Mouse (Mus musculus) forebrain, embryonic 12.5 days (tissue): Measurements from ENCODE around the gene Lef1. TPM values are rescaled to one million over a fixed set of nuclear protein-coding genes. Genes with fewer than 3 reads are reported as not detected.

Experiments used
- ATAC-seq: fragments of 200-750 bp; cut with Nextera tagmentation; 2 replicates; pipeline ENCODE4 v1.8.0; 2017; ENCODE audit warnings: moderate TSS enrichment; ENCODE audit not compliant: low FRiP score
- H3K27ac ChIP-seq: fragments of 300-500 bp; sonication (generic); 2 replicates; pipeline ENCODE4 v1.5.1; 2016; ENCODE audit warnings: mild to moderate bottlenecking
- H3K27me3 ChIP-seq: fragments of 300-500 bp; sonication (generic); 2 replicates; pipeline ENCODE4 v1.6.1; 2016; ENCODE audit warnings: mild to moderate bottlenecking
- H3K36me3 ChIP-seq: fragments of 300-500 bp; sonication (generic); replicated peaks from 2 replicates; pipeline ENCODE4 v1.6.1; 2016; ENCODE audit warnings: mild to moderate bottlenecking
- H3K4me1 ChIP-seq: fragments of 300-500 bp; sonication (generic); 2 replicates; pipeline ENCODE4 v1.6.1; 2016
- H3K4me2 ChIP-seq: fragments of 300-500 bp; sonication (generic); 2 replicates; pipeline ENCODE4 v1.6.1; 2016; ENCODE audit warnings: mild to moderate bottlenecking, moderate library complexity
- H3K4me3 ChIP-seq: fragments of 300-500 bp; sonication (generic); replicated peaks from 2 replicates; pipeline ENCODE4 v1.5.1; 2016; ENCODE audit warnings: mild to moderate bottlenecking
- H3K9ac ChIP-seq: fragments of 300-500 bp; sonication (generic); 2 replicates; pipeline ENCODE4 v1.6.1; 2016; ENCODE audit warnings: mild to moderate bottlenecking
- H3K9me3 ChIP-seq: fragments of 300-500 bp; sonication (generic); 2 replicates; pipeline ENCODE4 v1.6.1; 2016
- WGBS: fragments of 180-500 bp; shearing (Covaris S2); methylation state at CpG from one replicate; pipeline ENCODE4 v1.1.7; 2016; 5-methylcytosine and 5-hydroxymethylcytosine counted together
- polyA plus RNA-seq: library from polyadenylated mRNA; unstranded; fragments of >200 nt; fragmentation: Nextera tagmentation; extraction: Ambion mirVana; gene quantifications from 2 replicates; pipeline ENCODE4 v1.2.1, GENCODE M21; 2016

The Lef1 gene
- polyA plus RNA-seq = 48.5 and 55.1 TPM in 2 replicates

DNA sequence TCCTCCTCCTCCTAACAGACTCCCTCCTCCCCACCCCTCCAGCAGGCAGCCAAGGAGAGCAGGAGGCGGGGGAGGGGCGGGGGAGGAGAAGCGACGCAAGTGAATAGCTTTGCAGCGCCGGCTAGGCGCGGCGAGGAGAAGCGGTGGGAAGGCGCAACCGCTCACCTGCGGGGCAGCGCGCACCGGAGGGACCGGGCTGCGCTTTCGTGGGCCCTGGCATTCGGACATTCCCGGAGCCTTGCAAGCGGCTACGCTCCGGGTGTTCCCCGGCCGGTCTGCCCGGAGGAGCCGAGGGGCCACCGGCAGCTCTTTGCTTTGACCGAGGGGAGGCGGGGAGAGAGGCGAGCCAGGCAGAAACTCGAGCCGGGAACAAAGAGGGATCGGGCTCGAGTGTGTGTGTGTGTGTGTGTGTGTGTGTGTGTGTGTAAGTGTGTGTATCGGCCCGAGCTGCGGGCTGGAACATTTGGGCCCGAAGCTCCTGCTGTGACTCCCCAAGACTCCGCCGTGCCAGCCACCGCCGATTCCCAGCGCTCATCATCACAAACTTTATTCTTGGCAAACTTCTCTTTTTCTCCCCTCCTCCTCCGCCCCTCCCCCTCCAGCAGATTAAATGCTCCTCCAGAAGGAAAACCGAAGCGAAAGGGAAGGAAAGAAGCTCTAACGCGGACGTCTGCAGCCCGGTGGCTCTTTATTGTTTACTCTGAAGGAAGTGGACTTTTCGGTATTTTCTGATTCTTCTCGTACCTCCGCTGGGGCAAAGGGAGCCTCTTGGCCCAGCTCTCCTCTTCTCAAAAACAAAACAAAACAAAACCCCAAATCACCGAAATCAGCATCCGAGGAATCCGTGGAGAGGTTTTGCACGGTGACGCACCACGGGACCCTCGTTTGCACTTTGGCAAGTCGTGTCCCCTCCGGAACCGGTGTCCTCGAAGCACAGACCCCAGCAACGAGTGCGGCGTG is at the start of gene Lef1:
Gene Lef1 (plus strand): TSS at position 281 of the 960 bp plus-strand sequence.
- Histone ChIP-seq H3K9ac (peak within 1 kb of the TSS; percentile 81), H3K4me1 (peaks cover 55% of the 10 kb centered on the region), H3K36me3 (0 out of 2 replicates have a peak, but pooled peaks cover 3% of the 10 kb centered on the region), H3K4me2 (peak within 1 kb of the TSS; percentile 93), H3K27ac (peak within 1 kb of the TSS; percentile 86), H3K4me3 (peak within 1 kb of the TSS; percentile 76), H3K9me3 (no peaks in the 10 kb centered on the region), H3K27me3 (peaks cover 37% of the 10 kb centered on the region)
- WGBS = under 1% methylated on average over 56 of the region's 69 CpGs
- peak; percentile 62 for ATAC-seq

DNA sequence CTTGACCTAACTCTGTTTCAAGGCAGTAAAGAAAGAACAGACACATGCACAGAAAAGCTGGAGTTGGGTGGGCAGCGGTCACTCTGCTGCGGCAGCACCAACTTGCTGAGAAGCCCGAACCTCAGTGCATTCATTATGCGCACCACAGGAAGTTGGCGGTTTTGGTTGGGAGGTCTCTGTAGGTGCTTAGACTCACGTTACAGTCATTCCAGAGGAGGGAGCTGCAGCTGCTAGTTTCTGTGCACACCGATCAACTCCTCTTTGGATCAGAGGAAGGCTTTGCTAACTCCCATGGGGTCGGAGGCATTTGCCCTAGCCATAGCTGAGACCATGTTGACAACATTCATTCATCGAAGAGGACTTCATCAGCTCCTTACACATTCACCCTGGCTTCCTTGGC is 45.3 kb upstream of the Lef1 start:
- no peak overlapping the region for H3K27ac ChIP-seq
- H3K9me3 ChIP-seq = no peaks in the 10 kb centered on the region
- H3K36me3 ChIP-seq = no peaks in the 10 kb centered on the region
- H3K4me1 ChIP-seq = peaks cover 13% of the 10 kb centered on the region
- no peak for ATAC-seq
- no peak overlapping the region for H3K4me2 ChIP-seq
- WGBS = 78% methylated on average over 9 of the region's 9 CpGs
- H3K4me3 ChIP-seq = no peak overlapping the region
- no peak overlapping the region for H3K9ac ChIP-seq
- no peaks in the 10 kb centered on the region; the same call in 1 of the 2 replicates for H3K27me3 ChIP-seq

DNA sequence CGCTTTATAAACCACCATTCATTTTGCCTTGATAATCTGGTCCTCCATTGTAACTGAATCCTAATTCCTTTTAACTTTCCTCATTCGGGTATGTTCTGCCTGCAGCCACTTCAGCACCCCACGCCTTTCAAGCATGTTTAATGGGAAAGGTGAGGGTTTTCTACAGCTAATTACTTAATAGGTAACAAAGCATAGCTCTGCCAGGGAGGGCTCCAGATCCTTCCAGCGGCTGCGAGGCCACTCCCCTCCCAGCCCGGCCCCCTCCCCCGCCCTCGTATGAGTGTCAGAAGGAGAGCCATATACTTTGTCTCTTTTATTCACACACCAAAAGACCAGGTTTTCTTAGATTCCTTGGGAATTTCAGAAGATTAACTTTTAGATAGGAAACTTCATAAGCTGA is 44.1 kb upstream of the Lef1 start:
- WGBS = 19% methylated on average over 8 of the region's 8 CpGs
- Histone ChIP-seq H3K4me2 (no peak overlapping the region), H3K36me3 (no peaks in the 10 kb centered on the region)

DNA sequence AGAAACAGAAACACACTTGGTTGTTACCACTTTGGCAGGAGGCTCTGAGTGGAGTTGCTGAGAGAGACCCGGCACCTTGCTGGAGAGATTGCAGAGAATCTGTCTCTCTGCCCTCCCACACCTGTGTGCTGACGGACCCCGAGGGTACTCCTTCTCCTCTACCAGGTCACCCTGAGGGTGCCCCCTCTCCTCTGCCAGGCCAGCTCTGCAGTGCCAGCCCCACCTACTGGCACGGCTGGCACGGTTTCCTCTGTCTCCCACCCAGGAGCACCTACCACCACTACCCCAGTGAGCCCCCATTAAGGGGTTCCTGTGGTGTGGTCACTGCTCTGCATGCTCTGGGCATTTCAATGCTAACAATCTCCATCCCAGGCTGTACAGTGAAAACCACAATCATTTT is 42.3 kb upstream of the Lef1 start:
- H3K27me3 ChIP-seq = no peaks in the 10 kb centered on the region; the same call in 1 of the 2 replicates
- no peak overlapping the region for H3K9ac ChIP-seq
- H3K27ac ChIP-seq = no peak overlapping the region
- no peak overlapping the region for H3K4me3 ChIP-seq
- no peaks in the 10 kb centered on the region for H3K9me3 ChIP-seq
- no peak overlapping the region for H3K4me2 ChIP-seq
- H3K4me1 ChIP-seq = peaks cover 26% of the 10 kb centered on the region
- no peak for ATAC-seq
- H3K36me3 ChIP-seq = no peaks in the 10 kb centered on the region
- WGBS = 94% methylated on average over 5 of the region's 5 CpGs

More for the DNA sequence above, 44.1 kb upstream of the Lef1 start:
- H3K27ac ChIP-seq = no peak overlapping the region
- no peaks in the 10 kb centered on the region for H3K9me3 ChIP-seq
- H3K9ac ChIP-seq = no peak overlapping the region
- no peaks in the 10 kb centered on the region; the same call in 1 of the 2 replicates for H3K27me3 ChIP-seq
- peaks cover 17% of the 10 kb centered on the region for H3K4me1 ChIP-seq
- no peak for ATAC-seq
- H3K4me3 ChIP-seq = no peak overlapping the region

DNA sequence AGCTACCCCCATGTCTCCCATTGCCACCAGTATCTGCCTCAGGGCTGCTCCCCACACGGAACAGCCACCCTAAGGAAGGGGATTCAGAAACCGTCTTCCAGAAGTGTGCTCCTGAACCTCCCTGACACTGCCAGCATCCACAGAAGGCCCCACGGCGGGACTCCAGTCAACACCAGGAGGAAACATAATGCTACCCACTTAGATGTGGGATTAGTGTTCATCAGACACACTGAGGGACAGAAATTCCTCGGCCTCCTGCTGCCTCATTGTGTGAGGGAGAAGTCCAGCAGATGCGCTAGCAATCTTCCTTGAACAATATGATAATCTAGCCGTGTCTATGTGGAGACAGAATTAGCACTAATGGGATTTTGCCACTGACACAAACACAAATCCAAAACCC is 40.1 kb upstream of the Lef1 start:
- H3K27me3 ChIP-seq = no peaks in the 10 kb centered on the region; the same call in 1 of the 2 replicates
- peaks cover 26% of the 10 kb centered on the region for H3K4me1 ChIP-seq
- H3K9ac ChIP-seq = no peak overlapping the region
- 18% methylated on average over 7 of the region's 7 CpGs for WGBS
- ATAC-seq = no peak
- no peak overlapping the region for H3K27ac ChIP-seq
- no peak overlapping the region for H3K4me3 ChIP-seq
- H3K4me2 ChIP-seq = no peak overlapping the region
- no peaks in the 10 kb centered on the region for H3K36me3 ChIP-seq
- no peaks in the 10 kb centered on the region for H3K9me3 ChIP-seq

DNA sequence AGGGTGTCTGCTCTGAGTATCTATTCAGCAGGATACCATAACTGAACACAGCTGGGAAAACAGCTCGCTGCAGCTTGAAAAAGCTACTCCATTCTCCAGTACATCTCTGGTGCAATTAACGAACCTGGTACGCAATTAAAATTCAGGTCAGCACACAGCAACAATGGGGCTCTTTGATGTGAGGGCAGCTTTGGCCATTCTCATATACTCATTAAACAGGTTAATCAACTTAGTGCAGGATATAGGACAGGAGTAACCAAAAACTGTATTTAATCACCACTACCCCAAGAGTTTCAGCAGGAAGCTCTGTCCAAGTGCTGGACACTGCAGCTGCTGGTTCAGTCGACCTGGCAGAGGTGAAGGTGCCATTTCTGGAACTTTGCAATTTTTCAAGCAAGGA is 37.6 kb upstream of the Lef1 start:
- Histone ChIP-seq H3K4me3 (no peak overlapping the region), H3K4me1 (peaks cover 19% of the 10 kb centered on the region), H3K4me2 (no peak overlapping the region), H3K9me3 (no peaks in the 10 kb centered on the region), H3K27me3 (no peaks in the 10 kb centered on the region; the same call in 1 of the 2 replicates), H3K36me3 (no peaks in the 10 kb centered on the region), H3K27ac (no peak overlapping the region), H3K9ac (no peak overlapping the region)
- 24% methylated on average over 4 of the region's 4 CpGs for WGBS
- peak; percentile 61; the same call in 1 of the 2 replicates for ATAC-seq

DNA sequence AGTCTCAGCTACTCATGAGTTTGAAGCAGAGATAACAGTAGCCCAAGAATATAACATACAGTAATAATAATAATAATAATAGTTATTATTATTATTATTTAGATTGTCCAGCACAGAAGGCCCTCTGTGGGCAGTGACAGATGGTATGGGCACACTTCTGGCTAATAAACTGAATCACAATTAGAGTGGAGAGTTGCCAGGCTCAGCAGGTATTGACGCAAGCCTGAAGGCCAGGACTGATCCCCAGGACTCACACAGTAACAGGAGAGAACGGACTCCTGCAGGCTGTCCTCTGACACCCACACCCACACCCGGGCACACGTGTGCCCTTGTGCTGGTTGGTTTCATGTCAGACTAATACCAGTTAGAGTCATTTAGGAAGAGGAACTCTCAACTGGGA is 36.3 kb upstream of the Lef1 start:
- H3K4me3 ChIP-seq = no peak overlapping the region

DNA sequence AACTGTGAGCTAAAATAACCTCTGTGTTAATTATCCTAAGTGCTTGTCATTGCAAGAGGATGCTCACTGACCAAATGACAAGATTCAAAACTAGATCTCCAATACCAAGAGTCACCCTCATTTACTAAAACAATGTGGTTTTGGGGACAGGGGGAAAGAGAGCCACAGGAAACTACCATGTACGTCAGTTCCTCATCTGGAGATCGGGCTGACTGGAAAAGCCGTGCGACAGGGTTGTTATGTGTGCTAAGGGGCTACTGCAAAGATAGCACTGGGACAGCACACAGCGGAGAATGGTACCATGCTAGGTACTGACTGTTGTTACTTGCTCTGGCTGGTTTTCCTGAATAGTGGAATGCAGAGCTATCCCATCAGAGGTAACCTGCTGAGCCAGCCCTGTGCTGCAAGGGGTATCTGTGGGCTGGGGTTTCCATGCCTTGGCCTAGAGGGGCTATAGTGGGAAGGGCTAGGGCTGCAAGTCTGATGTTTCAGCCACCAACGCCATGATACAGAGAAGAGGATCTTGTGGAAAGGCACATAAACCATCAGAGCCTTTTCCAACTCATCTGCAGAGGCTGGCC is 32.1 kb upstream of the Lef1 start:
- H3K4me3 ChIP-seq = no peak overlapping the region
- no peak overlapping the region for H3K4me2 ChIP-seq
- peaks cover 6% of the 10 kb centered on the region for H3K4me1 ChIP-seq
- no peak for ATAC-seq
- 90% methylated on average over 6 of the region's 6 CpGs for WGBS
- H3K36me3 ChIP-seq = no peaks in the 10 kb centered on the region
- no peaks in the 10 kb centered on the region for H3K27me3 ChIP-seq
- no peak overlapping the region for H3K27ac ChIP-seq
- no peaks in the 10 kb centered on the region for H3K9me3 ChIP-seq
- H3K9ac ChIP-seq = no peak overlapping the region

More for the DNA sequence above, 36.3 kb upstream of the Lef1 start:
- no peak overlapping the region for H3K4me2 ChIP-seq
- peaks cover 22% of the 10 kb centered on the region for H3K4me1 ChIP-seq
- H3K27me3 ChIP-seq = no peaks in the 10 kb centered on the region
- no peaks in the 10 kb centered on the region for H3K9me3 ChIP-seq
- H3K36me3 ChIP-seq = no peaks in the 10 kb centered on the region
- no peak for ATAC-seq
- WGBS = 85% methylated on average over 4 of the region's 4 CpGs
- H3K27ac ChIP-seq = no peak overlapping the region
- H3K9ac ChIP-seq = no peak overlapping the region

DNA sequence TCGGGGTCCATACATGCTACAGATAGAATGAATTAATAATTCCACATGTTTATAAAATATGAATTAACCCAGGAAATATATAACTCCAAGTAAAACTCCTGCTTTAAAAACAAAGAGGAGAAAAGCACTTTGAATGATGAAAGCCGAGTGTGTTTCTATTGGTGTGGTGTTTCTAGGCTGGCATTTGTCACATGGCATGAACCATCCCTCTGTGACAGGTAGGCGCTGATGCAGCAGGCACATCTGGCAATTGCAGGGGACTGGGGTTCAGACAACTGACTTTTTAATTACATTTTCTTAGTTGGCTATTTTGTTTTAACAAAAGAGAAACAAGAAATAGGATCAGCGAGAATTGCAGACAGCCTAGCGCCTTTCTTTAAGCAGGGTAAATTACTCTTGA is 31.6 kb upstream of the Lef1 start:
- Histone ChIP-seq H3K27ac (no peak overlapping the region), H3K36me3 (no peaks in the 10 kb centered on the region), H3K4me3 (no peak overlapping the region), H3K9ac (no peak overlapping the region), H3K9me3 (no peaks in the 10 kb centered on the region), H3K4me2 (no peak overlapping the region), H3K27me3 (no peaks in the 10 kb centered on the region), H3K4me1 (peaks cover 6% of the 10 kb centered on the region)
- ATAC-seq = no peak
- 68% methylated on average over 5 of the region's 5 CpGs for WGBS

DNA sequence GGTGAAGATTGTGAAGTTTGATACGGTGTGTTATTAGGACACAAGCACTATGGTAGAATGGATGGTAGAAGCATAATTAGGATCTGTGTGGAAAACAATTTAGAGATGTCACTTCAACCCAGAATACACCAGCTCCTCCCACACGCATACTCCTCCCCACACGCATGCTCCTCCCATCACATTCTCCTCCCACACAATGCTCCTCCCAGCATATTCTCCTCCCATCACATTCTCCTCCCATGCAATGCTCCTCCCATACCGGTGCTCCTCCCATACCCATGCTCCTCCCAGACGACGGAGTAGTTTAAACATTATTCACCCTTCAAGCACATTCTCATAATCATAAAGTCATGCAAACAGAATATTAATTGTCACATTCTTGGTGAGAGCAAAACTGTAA is 26.5 kb upstream of the Lef1 start:
- Histone ChIP-seq H3K4me1 (peaks cover 19% of the 10 kb centered on the region), H3K36me3 (no peaks in the 10 kb centered on the region), H3K9ac (no peak overlapping the region), H3K4me3 (no peak overlapping the region), H3K9me3 (no peaks in the 10 kb centered on the region), H3K27ac (no peak overlapping the region), H3K27me3 (peaks cover 14% of the 10 kb centered on the region; the same call in 1 of the 2 replicates), H3K4me2 (no peak overlapping the region)
- no peak for ATAC-seq
- WGBS = 57% methylated on average over 6 of the region's 6 CpGs

DNA sequence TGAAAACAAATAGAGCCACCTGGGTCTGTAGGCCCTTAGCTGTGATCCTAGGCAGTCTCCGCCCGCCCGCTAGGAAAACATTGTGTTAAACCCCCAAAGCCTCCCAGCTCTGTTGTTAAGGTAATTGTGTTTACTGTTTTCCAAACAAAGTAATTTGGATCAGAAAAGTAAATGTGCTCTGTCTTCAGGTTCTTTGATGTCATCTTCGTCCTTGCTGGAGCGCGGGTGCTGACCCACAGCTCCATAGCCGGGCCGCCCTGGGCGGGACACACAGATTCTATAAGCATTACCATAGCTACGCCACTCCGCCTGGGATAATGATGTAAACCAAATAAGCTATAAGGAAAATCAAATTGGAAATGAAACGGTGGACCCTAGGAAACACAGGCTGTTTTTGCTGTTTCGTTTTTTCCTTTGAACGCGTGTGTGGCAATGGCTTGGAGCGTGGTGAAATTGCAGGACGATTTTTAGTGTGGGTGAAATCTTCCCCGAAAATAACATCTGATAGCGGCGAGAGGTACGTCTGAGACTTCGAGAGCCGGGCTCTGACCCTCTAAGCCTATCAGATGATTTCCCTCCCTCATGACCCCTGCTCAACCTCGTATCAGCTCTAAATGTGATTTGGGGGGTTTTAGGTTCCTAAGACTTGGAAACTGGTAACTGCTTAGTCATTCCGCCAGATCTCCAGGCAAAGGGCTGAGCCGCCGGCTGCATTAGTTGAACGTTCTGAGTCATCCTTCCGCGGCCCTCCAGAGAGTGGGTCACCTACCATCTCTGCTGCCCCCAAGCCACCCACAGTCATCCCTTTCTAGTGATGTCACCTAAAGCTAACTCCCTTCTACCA is 25.3 kb upstream of the Lef1 start:
- ATAC-seq = peak; percentile 62
- Histone ChIP-seq H3K4me1 (peaks cover 14% of the 10 kb centered on the region; the same call in 1 of the 2 replicates), H3K27ac (no peak overlapping the region), H3K4me3 (peak overlapping the region; percentile 38), H3K9me3 (no peaks in the 10 kb centered on the region), H3K9ac (peak overlapping the region; percentile 36; the same call in 1 of the 2 replicates), H3K27me3 (peaks cover 14% of the 10 kb centered on the region; the same call in 1 of the 2 replicates), H3K4me2 (peak overlapping the region; percentile 70), H3K36me3 (no peaks in the 10 kb centered on the region)
- WGBS = 2% methylated on average over 30 of the region's 30 CpGs

DNA sequence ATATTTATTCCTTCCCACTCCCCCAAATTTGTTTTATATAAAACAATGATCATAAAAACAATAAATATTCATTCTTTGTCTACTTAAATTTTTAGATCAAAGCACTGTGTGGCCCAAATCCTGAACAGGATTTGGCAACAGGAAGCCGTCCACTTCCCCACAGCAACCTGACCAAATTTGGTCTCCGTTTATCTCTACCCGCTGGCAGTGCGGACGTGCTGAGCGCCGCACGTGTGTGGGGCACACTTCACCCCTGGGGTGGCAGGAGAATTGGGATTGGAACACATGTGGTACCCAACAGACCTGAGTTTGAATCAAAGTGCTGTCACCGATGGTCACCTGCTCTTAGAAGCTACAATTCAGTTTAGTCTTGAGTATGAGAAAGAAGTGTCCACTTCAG is 24.3 kb upstream of the Lef1 start:
- Histone ChIP-seq H3K4me1 (peaks cover 14% of the 10 kb centered on the region; the same call in 1 of the 2 replicates), H3K4me3 (no peak overlapping the region), H3K9me3 (no peaks in the 10 kb centered on the region), H3K27me3 (peaks cover 14% of the 10 kb centered on the region; the same call in 1 of the 2 replicates), H3K4me2 (no peak overlapping the region), H3K36me3 (no peaks in the 10 kb centered on the region), H3K27ac (no peak overlapping the region), H3K9ac (no peak overlapping the region)
- no peak for ATAC-seq
- 75% methylated on average over 9 of the region's 9 CpGs for WGBS
